Mouse (Mus musculus) heart, postnatal 14 days (tissue): ENCODE measurements around the gene Gal3st4. TPM values are rescaled to one million over a fixed set of nuclear protein-coding genes. Genes with fewer than 3 reads are reported as not detected.
"Not testable (repeated sequence)": the region's sequence is repeated elsewhere in the genome, so short reads cannot be mapped to it uniquely, and the experiment has no call there.

Experiments used
- DNase-seq, 2 experiments: peaks; one replicate each; pipeline ENCODE4 v3.0.0; 2021 to 2022
- intact Hi-C: fragments of 180-260 bp; cut with DNase I; formaldehyde crosslinking; loops from one replicate; pipeline ENCODE4 v1.15.1; 2025
- total RNA-seq, 2 experiments: library from RNA; stranded (reverse); gene quantifications; 2 replicates each; pipeline ENCODE4 v1.2.3; 2021

The Gal3st4 gene
- total RNA-seq, 2 experiments from 2014 or later: 0.38 to 0.41 TPM

DNA sequence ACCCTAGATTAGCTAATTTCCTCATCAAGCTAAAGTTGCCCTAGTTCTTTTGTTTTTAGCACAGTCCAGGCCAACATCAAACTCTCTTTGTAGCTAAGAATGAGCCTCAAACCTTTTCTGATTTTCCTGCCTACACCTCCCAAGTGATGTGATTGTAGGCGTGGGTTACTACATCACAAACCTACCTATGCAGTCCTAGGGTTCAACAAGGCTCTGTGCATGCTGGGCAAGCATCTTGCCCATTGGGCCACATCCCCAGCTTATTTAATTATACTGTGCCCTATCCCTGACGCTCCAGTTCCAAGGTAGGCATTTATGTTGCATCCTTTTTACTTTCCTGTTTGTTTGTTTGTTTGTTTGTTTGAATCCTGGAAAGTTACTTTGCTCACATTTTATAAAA, 46.9 kb downstream of the Gal3st4 start, which contains the start of gene Nxpe5:
TSS of gene Nxpe5 (plus strand) at position 199 of the 400 bp plus-strand sequence.
- no peak for DNase-seq
- intact Hi-C loops: no loop called here

DNA sequence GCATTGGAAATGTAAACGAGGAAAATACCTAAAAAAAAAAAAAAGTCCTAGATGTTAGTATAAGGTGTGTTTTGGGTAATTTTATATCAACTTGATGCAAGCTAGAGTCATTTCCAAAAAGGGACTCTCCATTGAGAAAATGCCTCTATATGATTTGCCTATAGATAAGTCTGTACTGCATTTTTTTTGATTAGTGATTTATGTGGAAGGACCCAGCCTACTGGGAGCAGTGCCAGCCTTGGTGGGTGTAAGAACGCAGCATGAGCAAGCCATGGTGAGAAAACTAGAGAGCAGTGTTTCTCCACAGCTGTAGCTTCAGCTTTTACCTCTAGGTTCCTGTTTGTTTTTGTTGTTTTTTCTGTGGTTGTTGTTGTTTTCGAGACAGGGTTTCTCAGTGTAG, 49.4 kb downstream of the Gal3st4 start:
- intact Hi-C loops: loop anchor here (5.0 kb wide), 1 partner anchor 249 kb away; no protein-coding TSS in a partner anchor
- DNase-seq: no peak

DNA sequence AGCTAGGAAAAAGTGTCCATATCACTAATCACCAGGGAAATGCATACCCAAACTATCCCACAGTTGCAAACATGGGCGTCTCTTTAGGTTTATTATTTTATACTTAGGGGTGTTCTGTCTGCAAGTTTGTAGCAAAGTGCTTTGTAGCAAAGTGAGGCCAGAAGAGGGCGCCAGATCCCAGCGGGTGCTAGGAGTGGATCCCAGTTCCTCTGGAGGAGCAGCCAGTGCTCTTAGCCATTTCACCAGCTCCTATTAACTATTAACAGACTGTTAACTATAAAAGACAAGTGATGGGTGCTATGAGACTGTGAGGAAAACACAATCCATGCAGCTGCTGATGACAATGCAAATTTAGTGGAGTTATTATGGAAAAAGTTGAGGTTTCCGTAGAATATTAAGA, 50.5 kb downstream of the Gal3st4 start:
- peak; percentile 84 to 93 for DNase-seq
- intact Hi-C loops: loop anchor here (5.0 kb wide), 1 partner anchor 250 kb away; no protein-coding TSS in a partner anchor

DNA sequence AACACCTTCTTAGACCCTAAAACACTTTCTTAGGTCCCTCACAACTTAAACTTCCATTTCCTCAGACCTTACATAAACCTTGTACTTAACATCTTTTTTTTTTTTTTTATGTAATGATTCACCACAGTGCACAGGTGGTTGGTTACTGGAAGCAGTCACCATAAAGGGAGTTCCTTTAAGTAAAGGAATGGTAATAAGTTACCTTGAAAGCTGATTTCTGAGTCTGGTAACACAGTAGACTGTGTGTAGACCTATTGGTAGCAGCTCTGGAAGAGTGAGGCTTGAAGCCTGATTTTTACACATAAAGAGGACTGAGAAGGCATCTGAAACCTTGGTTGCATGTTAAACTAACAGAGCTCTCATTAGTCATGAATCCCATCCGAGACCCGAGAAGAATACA, 52.8 kb downstream of the Gal3st4 start:
- no peak for DNase-seq
- intact Hi-C loops: loop anchor here (5.0 kb wide), 1 partner anchor 252 kb away; no protein-coding TSS in a partner anchor

DNA sequence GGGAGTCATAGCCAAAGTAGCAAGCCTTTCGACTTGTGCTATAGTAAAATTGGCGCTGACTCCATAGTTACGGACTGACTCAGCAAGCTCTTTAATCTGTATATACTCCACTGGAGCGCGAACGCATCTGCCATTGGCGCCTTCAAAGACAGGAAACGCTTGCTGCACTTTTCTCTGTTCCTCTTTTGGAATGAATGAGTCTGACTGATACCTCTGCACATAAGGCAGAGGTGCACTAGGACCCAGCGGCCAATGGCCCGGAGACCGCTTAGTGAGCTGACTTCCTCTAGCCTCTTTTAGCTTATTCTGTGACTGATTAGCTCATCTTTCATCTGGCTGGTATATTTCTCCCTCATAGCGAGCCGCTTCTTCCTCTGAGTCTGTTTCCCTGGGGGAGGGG, 56.0 kb downstream of the Gal3st4 start:
- DNase-seq, intact Hi-C loops: not testable (repeated sequence)

Other genes starting within 250 kb of the Gal3st4 start
- not detected for gene Smok3c, start 219.6 kb downstream of the Gal3st4 start, total RNA-seq
- gene Zkscan1, start 187.8 kb downstream of the Gal3st4 start, total RNA-seq: 10 to 100 TPM; 17.8 to 18.0 TPM
- gene Zscan21, start 155.9 kb downstream of the Gal3st4 start, total RNA-seq: 10 to 100 TPM; 13.7 to 14.2 TPM
- gene Zfp113, start 117.1 kb downstream of the Gal3st4 start, total RNA-seq: 10 to 100 TPM in 1 of 2 experiments, 1 to 10 TPM in 1; 8.0 to 10.9 TPM
- 100 to 1,000 TPM; 124 TPM for gene Cops6, start 111.8 kb downstream of the Gal3st4 start, total RNA-seq
- gene Ap4m1, start 100.8 kb downstream of the Gal3st4 start, total RNA-seq: 10 to 100 TPM in 1 of 2 experiments, 1 to 10 TPM in 1; 9.2 to 10.9 TPM
- 10 to 100 TPM; 13.0 to 19.2 TPM for gene Mcm7, start 100.4 kb downstream of the Gal3st4 start, total RNA-seq
- gene Taf6, start 85.4 kb downstream of the Gal3st4 start, total RNA-seq: 10 to 100 TPM; 25.3 to 28.4 TPM
- gene Cnpy4, start 85.4 kb downstream of the Gal3st4 start, total RNA-seq: 1 to 10 TPM; 6.8 to 7.1 TPM
- 1 to 10 TPM; 2.7 to 3.2 TPM for gene Mblac1, start 78.5 kb downstream of the Gal3st4 start, total RNA-seq
- under 1 TPM; 0.71 to 0.98 TPM for gene Nxpe5, start 46.9 kb downstream of the Gal3st4 start, total RNA-seq
- 10 to 100 TPM; 59.2 to 63.4 TPM for gene Lamtor4, start 17.4 kb downstream of the Gal3st4 start, total RNA-seq
- 1 to 10 TPM; 4.1 to 5.2 TPM for gene BC037034, start 8.8 kb downstream of the Gal3st4 start, total RNA-seq
- gene Gm43720, start 7.1 kb upstream of the Gal3st4 start, total RNA-seq: under 1 TPM in 1 of 2 experiments, not detected in 1; 0.05 TPM
- gene Gpc2, start 7.2 kb upstream of the Gal3st4 start, total RNA-seq: under 1 TPM; 0.26 to 0.51 TPM
- under 1 TPM; 0.14 to 0.34 TPM for gene Stag3, start 7.4 kb upstream of the Gal3st4 start, total RNA-seq
- under 1 TPM in 1 of 2 experiments, not detected in 1; 0.27 TPM for gene Pvrig, start 69.1 kb upstream of the Gal3st4 start, total RNA-seq
- 1 to 10 TPM; 7.5 TPM for gene Zfp157, start 168.6 kb upstream of the Gal3st4 start, total RNA-seq